Mouse (Mus musculus): ENCODE measurements around the gene Sde2. TPM values are rescaled to one million over a fixed set of nuclear protein-coding genes. Genes with fewer than 3 reads are reported as not detected.
A peak's percentile ranks its signal among the peaks of the same experiment; 100 is the strongest.
"Not testable (repeated sequence)": the region's sequence is repeated elsewhere in the genome, so short reads cannot be mapped to it uniquely, and the experiment has no call there.

The Sde2 gene
- total RNA-seq, 2 experiments from 2014 or later, result 21.2 to 22.8 TPM

DNA sequence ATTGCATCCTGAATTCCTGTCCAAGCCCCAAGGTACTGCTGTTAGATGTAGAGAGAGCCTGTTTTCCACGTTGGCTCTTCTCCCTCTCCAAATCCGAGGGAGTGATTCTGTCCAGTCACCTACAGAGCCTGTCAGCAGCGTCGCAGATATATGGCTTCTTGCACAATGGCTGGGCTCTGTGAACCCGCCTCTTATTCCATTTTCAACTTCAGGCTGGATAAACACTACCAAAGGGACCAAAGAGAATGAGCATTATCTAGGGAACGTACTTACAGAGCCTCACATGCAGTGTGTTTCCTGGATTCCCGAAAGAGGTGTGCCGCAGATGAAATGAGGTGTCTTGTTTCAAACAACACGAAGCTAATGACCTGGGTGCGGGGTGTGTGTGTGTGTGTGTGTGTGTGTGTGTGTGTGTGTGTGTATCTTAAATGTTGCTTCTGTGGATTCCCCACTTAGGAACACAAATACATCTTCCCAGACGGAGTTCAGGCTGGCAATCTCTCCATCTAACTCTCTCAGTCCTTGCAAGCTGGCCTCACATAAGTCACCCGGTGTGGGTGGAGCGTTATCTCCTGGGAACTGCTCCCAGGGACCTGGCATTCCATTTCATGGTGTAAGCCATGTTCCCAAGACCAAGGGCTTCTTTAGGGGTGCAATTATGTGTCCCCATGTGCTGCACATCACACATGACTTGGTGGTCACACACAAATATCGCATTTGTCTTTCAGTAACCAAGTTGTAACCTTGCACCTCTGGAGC is 20.2 kb upstream of the Sde2 start:
- no peak for DNase-seq (ENCODE audit: low spot score in 2 of 2)

- DNase-seq (ENCODE audit: low spot score in 2 of 2), result no peak
These were observed 15.5 kb upstream of the Sde2 start for GRCm38 (mm10) chr1:180835273-180836015.

DNA sequence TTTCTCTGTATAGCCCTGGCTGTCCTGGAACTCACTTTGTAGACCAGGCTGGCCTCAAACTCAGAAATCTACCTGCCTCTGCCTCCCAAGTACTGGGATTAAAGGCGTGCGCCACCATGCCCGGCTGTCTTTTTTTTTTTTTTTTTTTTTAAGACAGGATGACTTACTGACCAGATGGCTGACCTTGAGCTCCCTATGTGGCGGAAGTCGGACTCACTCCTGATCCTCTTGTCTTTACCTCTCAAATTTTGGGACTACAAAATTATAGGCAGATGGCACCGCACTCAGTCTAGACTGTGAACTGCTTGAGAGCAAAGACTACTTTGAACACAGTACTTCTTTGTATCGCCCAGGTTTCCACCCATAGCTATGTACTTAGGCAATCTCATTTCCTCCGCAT is 14.5 kb upstream of the Sde2 start:
- DNase-seq (ENCODE audit: low spot score in 2 of 2), result not testable (repeated sequence)

GRCm38 (mm10) chr1:180837186-180837585 is 13.7 kb upstream of the Sde2 start:
- DNase-seq (ENCODE audit: low spot score in 2 of 2), result no peak

DNA sequence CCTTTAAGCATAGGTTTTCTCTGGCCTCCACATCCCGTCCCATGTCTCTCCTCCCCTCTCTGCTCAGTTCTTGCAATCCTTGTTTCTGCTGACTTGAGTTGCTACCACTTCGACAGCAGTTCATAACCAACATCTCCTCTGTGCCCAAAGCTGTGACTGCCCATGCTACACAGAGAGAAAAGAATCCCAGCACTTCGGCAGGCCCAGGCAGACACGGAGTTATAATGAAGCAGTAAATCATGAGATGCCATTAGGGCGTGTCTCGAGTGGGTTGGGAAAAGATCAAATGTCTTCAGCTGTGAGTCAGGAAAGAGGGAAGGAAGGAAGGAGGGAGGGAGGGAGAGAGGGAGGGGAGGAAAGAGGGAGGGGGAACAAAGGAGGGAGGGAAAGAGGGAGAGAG is 12.9 kb upstream of the Sde2 start:
- no peak for DNase-seq (ENCODE audit: low spot score in 2 of 2)

- no peak for DNase-seq (ENCODE audit: low spot score in 2 of 2)
These were observed 11.6 kb upstream of the Sde2 start for GRCm38 (mm10) chr1:180839201-180839910.

DNA sequence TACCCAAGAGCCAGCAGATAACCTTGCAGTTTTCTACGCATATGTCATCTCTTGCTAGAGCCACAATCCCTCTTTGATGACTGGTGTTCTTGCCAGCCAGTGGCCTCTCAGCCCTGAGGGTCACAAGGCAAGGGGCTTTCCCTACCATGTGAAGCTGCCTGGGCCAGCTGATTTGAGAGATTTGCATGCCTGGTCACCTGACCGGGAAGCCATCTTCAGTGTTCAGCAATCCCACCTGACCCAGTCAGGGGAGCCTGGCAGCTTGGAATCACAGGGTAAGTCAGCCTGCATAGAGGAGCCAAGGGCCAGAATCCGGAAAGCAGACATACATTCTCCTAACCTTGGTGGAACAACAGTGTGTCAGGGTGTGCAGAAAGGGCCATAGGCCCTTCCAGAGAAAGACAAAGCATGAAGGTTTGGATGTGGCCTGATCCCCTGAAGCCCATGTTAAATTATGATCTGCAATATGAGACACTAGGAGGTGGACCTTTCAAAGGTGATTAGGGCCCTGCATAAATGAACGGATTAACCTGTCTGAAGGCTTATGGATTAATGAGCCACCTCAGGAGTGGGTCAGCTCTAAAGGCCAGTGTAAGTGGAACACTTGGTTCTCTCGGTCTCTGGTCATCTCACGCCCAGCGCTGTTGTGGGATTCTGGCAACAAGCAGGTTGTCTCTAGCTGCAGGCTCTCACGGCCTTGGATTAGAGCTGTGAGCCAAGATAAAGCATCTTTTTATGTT is 9.2 kb upstream of the Sde2 start:
- no peak for DNase-seq (ENCODE audit: low spot score in 2 of 2)

DNA sequence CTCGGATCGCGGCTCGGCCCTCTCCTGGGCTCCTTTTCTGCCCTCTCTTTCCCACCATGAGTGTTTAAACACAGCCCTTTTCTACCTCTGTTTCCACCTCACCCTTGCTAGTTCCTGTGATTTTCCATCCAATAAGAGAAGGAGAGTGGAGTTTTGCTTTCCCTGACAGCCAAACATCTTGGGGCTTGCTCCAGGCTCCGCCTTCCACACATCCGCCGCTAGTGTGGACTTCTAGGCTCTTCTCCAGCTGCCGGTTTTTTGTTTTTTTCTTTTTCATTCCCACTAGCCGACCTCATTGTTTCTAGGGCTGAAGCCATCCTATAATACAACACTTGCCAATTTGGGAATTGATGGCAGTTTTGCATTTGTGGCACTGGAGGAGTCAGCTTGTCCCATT is 2.8 kb upstream of the Sde2 start:
- DNase-seq (ENCODE audit: low spot score in 2 of 2), result peak; percentile 56 to 69

- peak; percentile 55 to 59 for DNase-seq (ENCODE audit: low spot score in 2 of 2)
These were observed 2.3 kb upstream of the Sde2 start for GRCm38 (mm10) chr1:180848511-180849241.

DNA sequence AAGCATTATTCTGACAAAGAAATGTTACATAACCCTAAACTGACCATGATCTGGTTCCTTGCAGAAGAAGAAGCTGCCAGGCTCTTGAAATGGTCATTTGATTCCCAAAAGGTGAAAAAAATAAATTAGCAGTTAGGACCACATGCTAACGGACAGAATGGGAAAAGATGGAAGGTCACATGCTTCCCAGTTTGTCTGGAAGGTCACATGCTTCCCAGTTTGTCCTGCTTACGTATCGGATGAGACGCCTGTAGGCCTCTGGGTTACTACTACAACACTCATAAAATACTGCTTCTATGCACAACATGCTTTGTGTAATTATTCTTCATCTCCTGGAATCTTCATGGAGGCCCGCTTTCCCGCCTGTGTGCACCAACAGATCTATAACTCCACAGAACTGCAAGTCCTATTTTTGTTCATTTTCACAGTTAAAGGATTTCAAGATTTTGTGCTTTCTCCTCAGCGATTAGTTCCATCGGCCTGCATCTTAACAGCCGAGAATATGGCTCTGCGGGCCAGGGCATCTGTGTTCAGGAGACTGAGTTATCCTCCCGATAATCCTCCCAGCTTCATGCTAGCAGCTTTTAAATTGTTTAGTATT is 1.1 kb upstream of the Sde2 start:
- DNase-seq (ENCODE audit: low spot score in 2 of 2), result no peak

GRCm38 (mm10) chr1:180858763-180859162 is 7.8 kb downstream of the Sde2 start:
- DNase-seq (ENCODE audit: low spot score in 2 of 2), result no peak

DNA sequence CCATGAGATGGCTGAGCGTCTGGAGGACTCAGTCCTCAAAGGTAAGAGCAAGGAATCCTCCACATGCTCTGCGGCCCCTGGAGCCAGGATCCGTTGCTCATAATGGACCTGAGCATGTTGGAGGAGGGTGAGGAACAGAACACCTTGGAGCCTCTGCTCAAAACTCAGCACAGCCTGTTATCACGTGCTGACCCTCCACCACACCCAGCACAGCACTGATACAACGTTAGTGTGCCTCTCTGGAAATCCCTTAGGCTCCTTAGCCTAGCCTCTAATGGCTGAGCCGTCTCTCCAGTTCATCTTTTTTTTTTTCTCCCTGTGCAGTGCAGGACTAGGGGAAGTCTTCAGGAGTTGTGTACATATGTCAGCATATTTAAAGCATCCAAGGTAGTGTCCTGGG is 9.1 kb downstream of the Sde2 start:
- DNase-seq (ENCODE audit: low spot score in 2 of 2), result no peak

DNA sequence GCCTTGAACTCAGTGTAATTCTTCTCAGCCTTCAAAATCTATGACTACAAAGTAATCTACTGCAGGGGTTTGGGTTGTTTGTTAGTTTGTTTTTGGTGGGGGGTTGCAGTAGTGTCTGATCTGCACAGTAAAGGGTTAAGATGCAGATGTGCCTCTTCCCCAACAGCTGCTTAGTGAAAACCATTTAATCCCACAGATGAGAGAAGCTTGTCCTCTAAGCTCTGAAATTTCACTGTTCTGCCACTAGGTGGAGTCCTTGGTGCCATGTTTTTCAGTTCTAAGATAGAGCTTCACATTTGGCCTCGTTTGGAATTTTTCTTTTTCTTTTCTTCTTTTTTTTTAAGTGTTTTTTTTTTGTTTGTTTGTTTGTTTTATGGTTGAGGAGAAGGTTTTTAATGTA is 12.7 kb downstream of the Sde2 start:
- peak in 1 of 2 experiments; percentile 31 for DNase-seq (ENCODE audit: low spot score in 2 of 2)

DNA sequence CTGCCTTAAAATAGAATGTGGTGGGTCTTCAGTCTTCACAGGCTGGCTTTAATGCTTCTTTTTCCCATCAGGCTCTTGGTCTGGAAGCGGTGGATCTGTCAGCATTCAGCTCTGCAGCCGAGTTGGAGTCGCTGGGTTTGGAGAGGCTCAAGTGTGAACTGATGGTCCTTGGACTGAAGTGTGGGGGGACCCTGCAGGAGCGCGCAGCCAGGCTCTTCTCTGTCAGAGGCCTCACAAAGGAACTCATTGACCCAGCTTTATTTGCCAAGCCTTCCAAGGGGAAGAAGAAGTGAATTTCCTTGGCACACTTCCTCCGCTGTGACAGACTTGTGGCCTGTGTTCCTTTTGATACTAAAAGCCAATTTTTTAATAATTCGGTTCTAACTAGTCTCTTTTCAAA is 15.1 kb downstream of the Sde2 start:
- DNase-seq (ENCODE audit: low spot score in 2 of 2), result no peak

GRCm38 (mm10) chr1:180870122-180870650 is 19.3 kb downstream of the Sde2 start:
- no peak for DNase-seq (ENCODE audit: low spot score in 2 of 2)

DNA sequence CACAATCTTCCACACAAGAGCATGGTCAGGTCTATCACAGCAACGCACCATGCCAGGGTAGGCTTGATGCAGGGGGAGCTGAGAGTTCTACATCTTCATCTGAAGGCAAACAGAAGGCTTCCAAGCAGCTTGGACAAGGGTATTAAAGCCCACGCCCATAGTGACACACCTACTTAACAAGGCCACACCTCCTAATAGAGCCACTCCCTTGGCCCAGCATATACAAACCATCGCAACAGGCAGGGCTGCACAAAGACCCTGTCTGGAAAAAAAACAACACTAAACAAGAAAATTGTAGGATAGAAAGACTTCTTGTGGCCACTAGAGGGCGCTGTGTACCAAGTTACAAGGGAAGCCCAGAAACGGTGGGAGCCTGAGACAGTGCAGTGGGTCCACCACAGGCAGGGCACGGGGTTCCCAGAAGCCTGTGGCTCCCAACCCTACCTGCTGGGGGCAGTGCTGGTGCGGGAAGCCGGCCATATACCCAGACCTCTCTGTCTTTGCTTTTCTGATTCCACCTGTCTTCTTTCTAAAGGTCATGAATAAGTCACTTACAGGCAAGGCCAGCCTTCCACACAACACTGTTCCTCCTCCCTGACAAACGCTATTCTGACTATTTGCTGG is 23.0 kb downstream of the Sde2 start:
- no peak for DNase-seq (ENCODE audit: low spot score in 2 of 2)

GRCm38 (mm10) chr1:180874615-180875014 is 23.7 kb downstream of the Sde2 start:
- no peak for DNase-seq (ENCODE audit: low spot score in 2 of 2)

GRCm38 (mm10) chr1:180875126-180875525 is 24.2 kb downstream of the Sde2 start:
- DNase-seq (ENCODE audit: low spot score in 2 of 2), result no peak

DNA sequence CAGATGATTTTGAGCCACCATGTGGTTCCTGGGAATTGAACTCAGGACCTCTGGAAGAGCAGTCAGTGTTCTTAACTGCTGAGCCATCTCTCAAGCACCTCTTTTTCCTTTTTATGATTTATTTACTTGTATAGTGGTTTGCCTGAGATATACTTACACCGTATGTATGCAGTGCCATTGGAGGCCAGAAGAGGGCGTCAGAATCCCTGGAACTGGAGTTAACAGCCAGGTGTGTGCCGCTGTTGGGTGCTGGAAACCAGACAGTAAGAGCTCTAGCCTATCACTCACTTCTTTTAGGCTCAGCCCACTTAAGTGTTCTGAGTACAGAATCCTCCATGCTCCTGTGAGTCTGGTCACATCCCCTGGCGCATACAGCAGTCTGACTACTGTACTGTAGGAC is 26.5 kb downstream of the Sde2 start:
- DNase-seq (ENCODE audit: low spot score in 2 of 2), result no peak

GRCm38 (mm10) chr1:180881768-180882167 is 30.8 kb downstream of the Sde2 start:
- no peak for DNase-seq (ENCODE audit: low spot score in 2 of 2)

Data from layer of hippocampus, postnatal 14 days (tissue).